Mouse (Mus musculus) mesoderm, embryonic 11.5 days (tissue): ENCODE measurements around the gene Gm8334.
"Not testable (repeated sequence)": the region's sequence is repeated elsewhere in the genome, so short reads cannot be mapped to it uniquely, and the experiment has no call there.

Experiments
- DNase-seq: peaks from one replicate; pipeline ENCODE4 v3.0.0-alpha.2; 2012; ENCODE audit warnings: low read depth, low spot score

Gm8334 gene

GRCm38 (mm10) chrX:148615053-148615452 is at the start of gene Gm8334:
Gm8334 (minus strand) TSS chrX:148615153.
- not testable (repeated sequence) for DNase-seq

GRCm38 (mm10) chrX:148663298-148663697 is 48.3 kb upstream of the Gm8334 start, which contains the start of gene Gm15127:
Gm15127 (plus strand) TSS chrX:148663598.
- DNase-seq: not testable (repeated sequence)
